Mouse (Mus musculus): ENCODE measurements at regions not wholly inside any gene's neighbourhood (a gene's known extent, or its start where the extent isn't known, plus 50 kb on each side); places are given as distances from the start of the nearest gene placed in this dataset.

DNA sequence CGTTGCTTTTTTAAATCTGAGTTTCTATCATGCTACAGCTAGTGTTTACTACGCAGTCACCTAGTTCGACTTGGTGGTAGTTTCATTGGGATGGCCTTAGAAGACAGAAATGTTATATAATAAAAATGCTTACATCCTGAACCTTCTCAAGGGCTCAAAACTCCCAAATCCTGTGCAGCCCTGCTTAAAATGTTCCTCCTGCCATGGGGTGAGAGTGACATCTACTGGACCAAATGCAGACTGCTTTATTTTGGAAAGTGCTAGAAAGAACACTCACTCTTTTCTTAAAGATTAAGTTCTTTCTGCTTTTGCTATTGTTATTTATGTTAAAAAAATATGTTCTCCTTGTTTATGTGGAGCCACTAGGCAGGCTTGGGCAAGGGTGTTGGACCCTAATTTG, 66.9 kb upstream of the Egfl6 start:
- Histone ChIP-seq H3K27ac (ENCODE audit: low read length) (no peak overlapping the region), H3K36me3 (ENCODE audit: control insufficient read depth, insufficient read depth, low read length) (no peaks in the 10 kb centered on the region), H3K4me1 (ENCODE audit: control insufficient read depth, insufficient read depth, low read length) (no peaks in the 10 kb centered on the region), H3K4me3 (replicated peaks; ENCODE audit: low read length) (no peak overlapping the region), H3K9ac (ENCODE audit: low read length) (no peak overlapping the region), H3K4me2 (ENCODE audit: low read depth, low read length) (no peak overlapping the region), H3K27me3 (ENCODE audit: control insufficient read depth, insufficient read depth, low read length) (no peaks in the 10 kb centered on the region; the same call in 1 of the 2 replicates), H3K9me3 (replicated peaks; ENCODE audit: control insufficient read depth, low read length) (no peaks in the 10 kb centered on the region)
- ATAC-seq (ENCODE audit: insufficient read depth, low FRiP score), result no peak
- 61% methylated on average over 3 of the region's 3 CpGs for WGBS

DNA sequence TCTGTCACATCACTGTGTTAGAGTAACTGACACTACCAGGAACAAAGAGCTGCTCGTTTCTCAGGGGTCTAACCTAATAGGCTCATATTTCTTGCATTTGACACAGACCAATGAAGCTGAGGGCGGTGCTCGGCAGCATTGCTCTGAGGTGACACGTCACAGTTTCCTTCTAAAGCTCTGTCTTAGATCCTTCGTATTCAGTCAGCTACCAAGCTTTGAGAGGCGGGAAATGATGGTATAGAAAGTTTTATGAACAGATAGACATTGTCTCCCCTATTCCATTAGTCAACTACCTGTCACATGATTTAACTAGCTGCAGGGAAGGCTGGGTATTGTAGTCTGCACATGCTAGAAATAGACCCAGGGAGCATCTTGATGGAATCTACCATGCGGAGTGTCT, 60.2 kb upstream of the Egfl6 start:
- Histone ChIP-seq H3K36me3 (ENCODE audit: control insufficient read depth, insufficient read depth, low read length) (no peaks in the 10 kb centered on the region), H3K4me3 (replicated peaks; ENCODE audit: low read length) (peak overlapping the region; percentile 11; the same call in 1 of the 2 replicates), H3K4me2 (ENCODE audit: low read depth, low read length) (peak overlapping the region; percentile 35), H3K27ac (ENCODE audit: low read length) (no peak overlapping the region), H3K27me3 (ENCODE audit: control insufficient read depth, insufficient read depth, low read length) (no peaks in the 10 kb centered on the region), H3K4me1 (ENCODE audit: control insufficient read depth, insufficient read depth, low read length) (no peaks in the 10 kb centered on the region), H3K9ac (ENCODE audit: low read length) (no peak overlapping the region), H3K9me3 (replicated peaks; ENCODE audit: control insufficient read depth, low read length) (no peaks in the 10 kb centered on the region)
- no peak for ATAC-seq (ENCODE audit: insufficient read depth, low FRiP score)
- WGBS, result 31% methylated on average over 7 of the region's 7 CpGs

DNA sequence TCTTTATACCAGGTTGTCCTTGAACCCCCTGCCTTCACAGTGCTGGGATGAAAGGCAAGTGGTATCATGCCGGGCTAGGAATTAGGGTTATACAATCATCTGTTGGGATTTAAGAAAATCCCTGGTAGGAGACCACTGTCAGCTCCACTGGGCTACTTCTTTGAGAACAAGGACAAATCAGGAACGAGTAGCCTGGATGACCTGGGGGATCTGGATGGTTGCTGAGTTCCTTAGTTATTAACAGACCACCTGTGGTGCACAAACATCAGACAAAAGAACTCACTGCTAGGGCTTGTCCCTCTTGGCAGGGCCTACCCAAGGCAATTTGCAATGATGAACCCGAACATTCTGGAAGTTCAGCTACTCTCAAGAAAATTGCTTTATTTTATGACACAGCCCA, 55.7 kb upstream of the Egfl6 start:
- Histone ChIP-seq H3K4me1 (ENCODE audit: control insufficient read depth, insufficient read depth, low read length) (no peaks in the 10 kb centered on the region), H3K4me2 (ENCODE audit: low read depth, low read length) (no peak overlapping the region), H3K27me3 (ENCODE audit: control insufficient read depth, insufficient read depth, low read length) (no peaks in the 10 kb centered on the region; the same call in 1 of the 2 replicates), H3K27ac (ENCODE audit: low read length) (no peak overlapping the region), H3K4me3 (replicated peaks; ENCODE audit: low read length) (no peak overlapping the region), H3K9me3 (replicated peaks; ENCODE audit: control insufficient read depth, low read length) (no peaks in the 10 kb centered on the region), H3K9ac (ENCODE audit: low read length) (no peak overlapping the region), H3K36me3 (ENCODE audit: control insufficient read depth, insufficient read depth, low read length) (no peaks in the 10 kb centered on the region)
- whole genome bisulfite sequencing, result 69% methylated on average over 3 of the region's 3 CpGs
- ATAC-seq (ENCODE audit: insufficient read depth, low FRiP score), result no peak

DNA sequence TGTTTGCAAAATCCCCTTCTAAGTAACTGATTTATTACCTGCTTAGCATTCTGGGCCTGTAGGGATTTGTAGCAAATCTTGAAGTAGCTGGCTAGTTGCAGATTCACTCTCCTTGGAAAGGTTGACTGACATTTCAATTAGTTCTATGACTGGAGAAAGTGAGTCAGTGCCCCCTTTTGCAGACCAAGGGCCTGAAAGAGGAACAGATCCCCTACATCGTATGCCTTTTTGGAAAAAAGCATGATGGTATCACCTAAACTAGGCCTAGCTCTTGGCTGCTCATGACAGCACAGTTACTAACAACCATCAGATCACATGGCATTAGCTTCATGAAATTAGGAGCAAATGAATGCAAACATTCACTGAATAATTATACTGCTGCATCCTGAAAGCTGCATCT, 54.7 kb upstream of the Egfl6 start:
- WGBS, result 92% methylated on average over 1 of the region's 1 CpGs
- no peaks in the 10 kb centered on the region for H3K36me3 ChIP-seq (ENCODE audit: control insufficient read depth, insufficient read depth, low read length)
- no peaks in the 10 kb centered on the region for H3K4me1 ChIP-seq (ENCODE audit: control insufficient read depth, insufficient read depth, low read length)
- no peak overlapping the region for H3K4me2 ChIP-seq (ENCODE audit: low read depth, low read length)
- ATAC-seq (ENCODE audit: insufficient read depth, low FRiP score), result no peak
- H3K9ac ChIP-seq (ENCODE audit: low read length), result no peak overlapping the region
- no peaks in the 10 kb centered on the region for H3K9me3 ChIP-seq (replicated peaks; ENCODE audit: control insufficient read depth, low read length)
- no peak overlapping the region for H3K4me3 ChIP-seq (replicated peaks; ENCODE audit: low read length)
- H3K27ac ChIP-seq (ENCODE audit: low read length), result no peak overlapping the region
- no peaks in the 10 kb centered on the region; the same call in 1 of the 2 replicates for H3K27me3 ChIP-seq (ENCODE audit: control insufficient read depth, insufficient read depth, low read length)

Measured in stomach, embryonic 16.5 days (tissue).